Mouse (Mus musculus) liver, adult 2 months (tissue): ENCODE data around the gene Agtr1b. TPM values are rescaled to one million over a fixed set of nuclear protein-coding genes. Genes with fewer than 3 reads are reported as not detected.

Experiments used
- DNase-seq: peaks from one replicate; pipeline ENCODE4 v3.0.0-alpha.2; 2011; ENCODE audit warnings: low read depth, low spot score; ENCODE audit errors: extremely low read depth
- H3K27ac ChIP-seq: fragments of 200-500 bp; replicated peaks from 2 replicates; pipeline ENCODE4 v1.5.1; 2012; ENCODE audit warnings: low read depth, mild to moderate bottlenecking, control low read depth, inconsistent platforms, low read length; ENCODE audit not compliant: insufficient read depth
- H3K27me3 ChIP-seq: fragments of 200-500 bp; 2 replicates; pipeline ENCODE4 v1.6.1; 2012; ENCODE audit warnings: mild to moderate bottlenecking, moderate library complexity, low read length, inconsistent platforms; ENCODE audit not compliant: control insufficient read depth, insufficient read depth
- H3K36me3 ChIP-seq: fragments of 200-500 bp; 2 replicates; pipeline ENCODE4 v1.6.1; 2012; ENCODE audit warnings: low read length, inconsistent platforms; ENCODE audit not compliant: control insufficient read depth, insufficient read depth
- H3K4me1 ChIP-seq: fragments of 200-500 bp; 2 replicates; pipeline ENCODE4 v1.6.1; 2011; ENCODE audit warnings: low read length; ENCODE audit not compliant: control insufficient read depth, insufficient read depth
- H3K4me3 ChIP-seq: fragments of 200-500 bp; 2 replicates; pipeline ENCODE4 v1.5.1; 2011; ENCODE audit warnings: low read depth, mild to moderate bottlenecking, control low read depth, low read length, moderate library complexity; ENCODE audit not compliant: insufficient read depth
- H3K79me2 ChIP-seq: fragments of 200-500 bp; 2 replicates; pipeline ENCODE4 v1.6.1; 2012; ENCODE audit warnings: inconsistent platforms, mild to moderate bottlenecking, low read length, moderate library complexity; ENCODE audit not compliant: control insufficient read depth, insufficient read depth
- H3K9ac ChIP-seq: fragments of 200-500 bp; 2 replicates; pipeline ENCODE4 v1.6.1; 2012; ENCODE audit warnings: low read depth, mild to moderate bottlenecking, control low read depth, inconsistent platforms, low read length
- CTCF ChIP-seq: fragments of 200-500 bp; IDR thresholded peaks from 2 replicates; pipeline ENCODE4 v1.5.1; 2011; ENCODE audit warnings: low read depth, low read length, control low read depth
- POLR2A ChIP-seq: fragments of 200-500 bp; IDR thresholded peaks from 2 replicates; pipeline ENCODE4 v1.6.1; 2011; ENCODE audit warnings: low read length, control low read depth; ENCODE audit not compliant: insufficient read depth; ENCODE audit errors: extremely low read depth
- WGBS: fragments of 180-500 bp; shearing (Covaris S2); methylation state at CpG from one replicate; pipeline ENCODE4 v1.1.7; 2018; 5-methylcytosine and 5-hydroxymethylcytosine counted together
- polyA plus RNA-seq: library from polyadenylated mRNA; depleted of rRNA; stranded (reverse); fragments of >200 nt; gene quantifications from 2 replicates; pipeline ENCODE4 v1.2.3, GENCODE M21; 2012; rRNA removed
- total RNA-seq: library from RNA; depleted of rRNA; stranded (reverse); fragments of >200 nt; gene quantifications from 2 replicates; pipeline ENCODE4 v1.2.3, GENCODE M21; 2014; rRNA removed

Gene Agtr1b
- not detected in 2 replicates for total RNA-seq
- not detected in 2 replicates for polyA plus RNA-seq

GRCm38 (mm10) chr3:20366558-20367522 is at the start of gene Agtr1b:
Agtr1b (minus strand) TSS chr3:20367177.
- WGBS: 15% methylated on average over 19 of the region's 19 CpGs
- Histone ChIP-seq H3K4me3 (no peak within 1 kb of the TSS), H3K36me3 (no peaks in the 10 kb centered on the region), H3K79me2 (no peaks in the 10 kb centered on the region), H3K27me3 (no peaks in the 10 kb centered on the region), H3K27ac (no peak within 1 kb of the TSS), H3K9ac (no peak within 1 kb of the TSS), H3K4me1 (no peaks in the 10 kb centered on the region)
- DNase-seq: no peak
- TF ChIP-seq POLR2A (no peak), CTCF (no peak)

- H3K27ac ChIP-seq: no peak overlapping the region
- no peaks in the 10 kb centered on the region for H3K36me3 ChIP-seq
- H3K79me2 ChIP-seq: no peaks in the 10 kb centered on the region
- H3K4me3 ChIP-seq: no peak overlapping the region
- no peak for DNase-seq
- H3K9ac ChIP-seq: no peak overlapping the region
- H3K27me3 ChIP-seq: no peaks in the 10 kb centered on the region
- no peaks in the 10 kb centered on the region for H3K4me1 ChIP-seq
- TF ChIP-seq POLR2A: no peak
- TF ChIP-seq CTCF: no peak
Measured at GRCm38 (mm10) chr3:20353598-20353997, 13.4 kb downstream of the Agtr1b start.

DNA sequence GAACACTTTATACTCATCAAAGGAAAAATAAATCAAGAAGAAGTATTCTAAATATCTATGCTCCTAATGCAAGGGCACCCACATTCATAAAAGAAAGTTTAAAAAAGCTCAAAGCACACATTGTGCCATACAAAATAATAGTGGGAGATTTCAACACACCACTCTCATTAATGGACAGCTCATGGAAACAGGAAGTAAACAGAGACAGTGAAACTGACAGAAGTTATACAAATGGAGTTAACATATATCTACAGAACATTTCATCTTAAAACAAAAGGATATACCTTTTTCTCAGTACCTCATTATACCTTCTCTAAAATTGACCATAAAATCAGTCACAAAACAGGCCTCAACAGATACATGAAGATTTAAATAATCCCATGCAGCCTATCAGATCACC is 18.8 kb downstream of the Agtr1b start:
- DNase-seq: no peak
- Histone ChIP-seq H3K79me2 (no peaks in the 10 kb centered on the region), H3K36me3 (no peaks in the 10 kb centered on the region), H3K27ac (no peak overlapping the region), H3K4me1 (no peaks in the 10 kb centered on the region), H3K27me3 (no peaks in the 10 kb centered on the region), H3K9ac (no peak overlapping the region), H3K4me3 (no peak overlapping the region)
- TF ChIP-seq CTCF (no peak), POLR2A (no peak)

DNA sequence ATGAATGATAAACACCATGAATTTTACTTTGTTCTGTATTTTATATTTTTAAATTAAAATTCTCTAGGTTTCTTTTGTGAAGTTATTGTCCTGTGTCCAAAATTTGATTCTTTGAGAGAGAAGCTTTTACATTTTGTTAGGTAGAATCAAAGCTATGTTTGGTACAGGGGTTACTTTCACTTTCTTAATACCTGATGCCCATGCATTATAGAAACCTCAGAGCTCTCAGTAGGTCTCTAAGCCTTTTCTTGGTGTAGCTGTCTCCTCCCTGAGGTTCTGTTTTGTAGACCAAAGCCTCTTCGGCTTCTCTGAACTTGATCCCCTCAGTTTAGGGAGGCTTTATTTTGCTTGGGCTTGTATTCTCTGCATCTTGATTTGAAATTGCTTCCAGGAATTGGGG is 26.6 kb downstream of the Agtr1b start:
- no peak for DNase-seq
- H3K36me3 ChIP-seq: no peaks in the 10 kb centered on the region
- no peaks in the 10 kb centered on the region for H3K27me3 ChIP-seq
- H3K9ac ChIP-seq: no peak overlapping the region
- H3K4me3 ChIP-seq: no peak overlapping the region
- WGBS: 84% methylated on average over 1 of the region's 1 CpGs
- H3K4me1 ChIP-seq: no peaks in the 10 kb centered on the region
- H3K27ac ChIP-seq: no peak overlapping the region
- H3K79me2 ChIP-seq: no peaks in the 10 kb centered on the region
- TF ChIP-seq POLR2A (no peak), CTCF (no peak)

- 53% methylated on average over 5 of the region's 5 CpGs for WGBS
- H3K4me1 ChIP-seq: no peaks in the 10 kb centered on the region
- no peaks in the 10 kb centered on the region for H3K79me2 ChIP-seq
- TF ChIP-seq POLR2A: no peak
- TF ChIP-seq CTCF: no peak
- no peaks in the 10 kb centered on the region for H3K27me3 ChIP-seq
- H3K4me3 ChIP-seq: no peak overlapping the region
- H3K36me3 ChIP-seq: no peaks in the 10 kb centered on the region
- H3K9ac ChIP-seq: no peak overlapping the region
- no peak overlapping the region for H3K27ac ChIP-seq
- DNase-seq: no peak
Measured at GRCm38 (mm10) chr3:20334681-20335080, 32.3 kb downstream of the Agtr1b start.

- TF ChIP-seq POLR2A: no peak
- no peak for TF ChIP-seq CTCF
- Histone ChIP-seq H3K27ac (no peak overlapping the region), H3K79me2 (no peaks in the 10 kb centered on the region), H3K36me3 (no peaks in the 10 kb centered on the region), H3K27me3 (no peaks in the 10 kb centered on the region), H3K9ac (no peak overlapping the region), H3K4me3 (no peak overlapping the region), H3K4me1 (no peaks in the 10 kb centered on the region)
- DNase-seq: no peak
- WGBS: 18% methylated on average over 1 of the region's 1 CpGs
Measured at GRCm38 (mm10) chr3:20317233-20317632, 49.7 kb downstream of the Agtr1b start.
